Mouse (Mus musculus): ENCODE results near the gene Zbtb25. TPM values are rescaled to one million over a fixed set of nuclear protein-coding genes. Genes with fewer than 3 reads are reported as not detected.

Zbtb25 gene
- polyA plus RNA-seq, 1 experiment: 7.2 TPM

DNA sequence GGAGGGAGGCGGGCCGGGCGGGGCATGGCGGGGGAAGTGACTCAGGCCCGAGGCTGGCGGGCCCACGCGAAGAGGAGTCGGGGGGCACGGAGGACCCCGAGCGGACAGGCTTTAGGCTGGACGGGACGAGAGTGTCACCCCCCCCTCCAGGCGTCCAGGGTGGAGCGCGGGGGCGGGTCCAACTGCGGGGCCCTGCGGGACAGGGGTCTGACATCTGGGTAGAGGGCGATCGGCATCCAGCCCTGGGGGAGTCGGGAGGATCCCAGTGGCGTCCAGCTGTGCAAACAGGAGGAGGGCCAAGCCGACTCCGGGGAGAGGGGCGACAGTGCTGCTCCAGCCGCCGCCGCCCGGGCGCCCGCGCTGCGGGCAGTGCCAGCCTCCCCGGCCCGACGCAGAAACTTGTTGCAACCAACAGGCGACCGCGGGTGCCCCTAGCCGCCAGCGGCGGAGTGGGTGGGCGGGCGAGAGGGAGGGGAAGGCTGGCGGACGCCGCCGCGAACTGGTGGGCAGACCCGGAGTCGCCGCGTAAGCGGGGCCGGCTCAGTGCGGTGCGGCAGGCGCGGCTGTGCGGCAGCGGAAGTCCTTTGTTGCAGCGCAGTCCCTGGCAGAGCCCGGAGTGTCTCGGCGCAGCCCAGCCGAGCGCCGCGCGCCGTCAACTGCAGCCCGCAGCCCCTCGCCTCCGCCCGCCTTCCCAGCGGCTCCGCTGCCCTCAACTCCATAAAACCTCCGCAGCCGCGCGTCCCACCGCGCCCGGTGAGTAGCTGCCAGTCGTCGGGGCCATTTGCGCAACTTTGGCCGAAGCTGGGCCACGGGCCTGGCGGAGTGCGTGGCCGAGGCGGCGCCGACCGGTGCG lies 802 bp upstream of the Zbtb25 start, which contains the start of gene Zbtb1:
Gene Zbtb1, plus strand, starts transcription at position 289 of the 853 bp plus-strand sequence.
- Histone ChIP-seq H3K4me3 (replicated peaks) (peak within 1 kb of the TSS; percentile 97), H3K9me3 (no peaks in the 10 kb centered on the region), H3K27me3 (replicated peaks) (no peaks in the 10 kb centered on the region), H3K36me3 (replicated peaks; ENCODE audit: low read length) (peaks cover 5% of the 10 kb centered on the region), H3K4me1 (peaks cover 69% of the 10 kb centered on the region)
- TF ChIP-seq FLI1 (IDR thresholded peaks at IDR 0.05; ENCODE audit: low read length) (no peak), GATA1 (IDR thresholded peaks at IDR 0.05; ENCODE audit: borderline replicate concordance, low read length) (no peak)

DNA sequence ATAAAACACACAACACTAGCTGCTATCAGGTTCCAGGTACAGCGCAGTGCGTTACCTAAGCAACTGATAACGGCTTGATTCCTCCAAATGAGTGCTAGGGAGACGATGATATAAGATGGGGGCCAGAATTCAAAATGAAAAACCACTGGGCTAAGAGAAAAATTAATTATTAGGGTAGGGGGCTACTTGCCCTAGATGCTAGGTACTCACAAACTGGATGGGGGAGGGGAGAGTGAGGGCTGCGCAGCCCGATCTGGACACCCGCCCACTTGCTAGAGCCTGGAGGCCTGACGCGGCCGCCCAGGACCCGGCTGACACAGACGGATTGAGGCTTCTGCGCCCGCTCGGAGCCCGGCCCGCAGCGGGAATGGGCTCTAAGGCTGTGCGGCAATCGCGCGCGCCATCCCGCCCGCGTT lies 604 bp downstream of the Zbtb25 start:
- Histone ChIP-seq H3K4me1 (peaks cover 66% of the 10 kb centered on the region), H3K4me3 (replicated peaks) (peak overlapping the region; percentile 97), H3K36me3 (replicated peaks; ENCODE audit: low read length) (peaks cover 6% of the 10 kb centered on the region)

DNA sequence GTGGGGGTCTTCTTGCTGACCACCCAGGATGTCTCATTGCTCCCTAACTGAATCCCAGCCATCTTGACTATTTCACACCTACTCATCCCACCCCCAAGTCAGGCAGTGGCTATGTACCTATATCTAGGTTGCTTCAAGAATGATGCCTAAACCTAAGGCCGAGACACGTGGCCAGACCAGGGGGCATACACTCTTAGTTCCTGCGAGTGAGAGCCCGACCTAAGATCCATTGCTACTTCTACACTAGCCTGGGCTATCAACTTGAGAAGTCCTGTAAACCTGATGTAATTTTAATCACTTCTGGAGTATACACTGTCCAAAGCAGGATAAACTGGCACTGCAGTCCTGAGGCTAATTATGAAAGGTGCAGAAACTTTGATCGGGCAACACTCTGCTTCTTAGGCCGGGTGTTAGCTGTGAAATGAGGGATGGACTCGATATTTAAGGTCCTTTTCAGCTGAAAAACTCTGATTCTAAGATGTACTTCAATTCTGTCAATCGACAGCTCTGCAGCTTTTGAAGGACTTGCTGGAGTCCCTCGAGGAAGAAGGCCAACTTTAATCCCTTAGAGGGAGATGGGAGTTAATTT lies 1.1 kb downstream of the Zbtb25 start:
- Histone ChIP-seq H3K27me3 (replicated peaks) (no peaks in the 10 kb centered on the region), H3K9me3 (no peaks in the 10 kb centered on the region), H3K4me1 (peaks cover 67% of the 10 kb centered on the region)

More for the DNA sequence above, 604 bp downstream of the Zbtb25 start:
- no peaks in the 10 kb centered on the region for H3K27me3 ChIP-seq (replicated peaks)
- no peaks in the 10 kb centered on the region for H3K9me3 ChIP-seq
- TF ChIP-seq FLI1 (IDR thresholded peaks at IDR 0.05; ENCODE audit: low read length): no peak
- no peak for TF ChIP-seq GATA1 (IDR thresholded peaks at IDR 0.05; ENCODE audit: borderline replicate concordance, low read length)

DNA sequence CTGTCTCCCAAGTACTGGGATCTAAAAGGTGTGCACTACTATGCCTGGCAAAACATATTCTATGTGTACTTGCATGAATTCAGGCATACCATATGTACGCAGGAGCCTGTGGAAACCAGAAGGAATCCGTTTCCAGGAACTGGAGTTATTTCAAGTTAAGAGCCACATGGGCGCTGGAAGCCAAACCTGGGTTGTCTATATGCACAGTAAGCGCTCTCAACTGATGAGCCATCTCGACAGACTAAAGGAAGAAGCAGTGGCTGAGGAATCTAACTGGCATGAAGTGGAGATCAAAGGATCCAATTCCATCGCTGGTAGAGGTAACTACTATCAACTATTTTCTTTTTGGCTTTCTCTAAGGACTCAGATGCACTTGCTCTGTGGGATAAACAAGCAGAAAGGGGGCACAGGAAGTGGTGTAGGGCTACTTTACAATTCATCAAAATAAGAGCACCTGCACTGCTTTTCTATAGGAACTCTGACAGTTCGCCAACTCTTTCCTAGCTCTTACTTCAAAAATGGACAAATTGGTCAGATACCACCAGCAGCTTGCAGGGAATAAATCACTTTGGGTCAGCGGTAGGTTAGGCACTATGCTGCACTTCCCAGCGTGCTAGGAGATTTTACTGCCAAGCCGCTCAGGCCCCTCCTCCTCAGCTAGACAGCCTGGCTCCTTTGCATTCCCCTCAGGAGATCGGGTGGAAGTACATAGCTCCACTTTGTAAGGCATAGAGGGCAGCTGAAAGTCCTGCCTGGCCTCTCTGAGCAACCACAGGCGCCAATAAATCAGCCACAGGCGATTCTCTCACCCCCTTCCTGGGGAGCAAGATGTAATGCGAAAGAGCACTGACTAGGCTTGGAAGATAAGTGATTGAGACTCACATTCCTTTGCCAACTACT lies 2.1 kb downstream of the Zbtb25 start:
- no peaks in the 10 kb centered on the region for H3K27me3 ChIP-seq (replicated peaks)
- H3K4me1 ChIP-seq: peaks cover 68% of the 10 kb centered on the region
- peak overlapping the region; percentile 97 for H3K4me3 ChIP-seq (replicated peaks)
- H3K36me3 ChIP-seq (replicated peaks; ENCODE audit: low read length): peaks cover 6% of the 10 kb centered on the region
- TF ChIP-seq FLI1 (IDR thresholded peaks at IDR 0.05; ENCODE audit: low read length) (no peak), GATA1 (IDR thresholded peaks at IDR 0.05; ENCODE audit: borderline replicate concordance, low read length) (no peak)
- H3K9me3 ChIP-seq: no peaks in the 10 kb centered on the region

More for the DNA sequence above, 1.1 kb downstream of the Zbtb25 start:
- Histone ChIP-seq H3K36me3 (replicated peaks; ENCODE audit: low read length) (peaks cover 6% of the 10 kb centered on the region), H3K4me3 (replicated peaks) (peak overlapping the region; percentile 97)
- TF ChIP-seq FLI1 (IDR thresholded peaks at IDR 0.05; ENCODE audit: low read length) (no peak), GATA1 (IDR thresholded peaks at IDR 0.05; ENCODE audit: borderline replicate concordance, low read length) (no peak)

DNA sequence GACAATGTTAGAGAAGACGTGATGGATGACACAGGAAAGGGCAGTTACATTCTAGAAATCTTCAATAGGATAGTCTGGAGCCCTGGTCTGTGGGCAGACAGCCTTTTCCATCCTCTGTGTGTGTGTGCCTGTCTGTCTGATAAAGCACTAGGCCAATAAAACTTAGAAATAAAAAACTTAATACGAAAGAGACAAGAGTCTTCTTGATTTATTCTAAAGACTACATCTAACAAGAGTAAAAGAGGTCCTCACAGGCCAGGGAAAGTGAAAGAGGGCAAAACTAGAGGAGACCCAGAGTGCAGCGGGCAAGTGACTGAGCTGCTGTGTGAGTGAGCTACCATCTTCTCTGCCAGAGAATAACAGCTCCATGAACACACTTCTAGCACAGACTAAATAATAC lies 3.1 kb downstream of the Zbtb25 start:
- Histone ChIP-seq H3K36me3 (replicated peaks; ENCODE audit: low read length) (peaks cover 6% of the 10 kb centered on the region), H3K4me1 (peaks cover 73% of the 10 kb centered on the region), H3K27me3 (replicated peaks) (no peaks in the 10 kb centered on the region), H3K4me3 (replicated peaks) (peak overlapping the region; percentile 83), H3K9me3 (no peaks in the 10 kb centered on the region)
- no peak for TF ChIP-seq FLI1 (IDR thresholded peaks at IDR 0.05; ENCODE audit: low read length)
- TF ChIP-seq GATA1 (IDR thresholded peaks at IDR 0.05; ENCODE audit: borderline replicate concordance, low read length): no peak

DNA sequence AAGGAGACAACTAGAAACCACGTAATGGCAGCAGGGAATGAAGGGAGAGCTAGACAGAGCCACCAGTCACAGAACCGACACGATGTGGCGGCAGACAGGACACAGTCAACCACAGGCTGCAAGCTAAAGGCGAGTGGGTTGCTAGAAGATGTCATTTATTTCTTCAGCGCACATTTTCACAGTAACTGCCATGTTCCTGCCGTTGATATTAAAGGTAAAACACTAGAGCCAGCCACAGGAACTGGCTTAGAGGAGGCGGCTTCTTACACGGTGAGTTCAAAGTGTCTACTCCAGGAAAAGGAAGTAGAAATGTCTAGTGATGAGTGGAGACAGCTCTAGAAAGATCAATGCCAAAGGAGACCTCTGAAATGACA lies 7.1 kb downstream of the Zbtb25 start:
- peak overlapping the region; percentile 88 for H3K4me3 ChIP-seq (replicated peaks)
- TF ChIP-seq FLI1 (IDR thresholded peaks at IDR 0.05; ENCODE audit: low read length) (no peak), GATA1 (IDR thresholded peaks at IDR 0.05; ENCODE audit: borderline replicate concordance, low read length) (no peak)
- no peaks in the 10 kb centered on the region for H3K27me3 ChIP-seq (replicated peaks)
- H3K4me1 ChIP-seq: peaks cover 84% of the 10 kb centered on the region
- no peaks in the 10 kb centered on the region; the same call in 1 of the 2 replicates for H3K9me3 ChIP-seq
- peaks cover 16% of the 10 kb centered on the region for H3K36me3 ChIP-seq (replicated peaks; ENCODE audit: low read length)

DNA sequence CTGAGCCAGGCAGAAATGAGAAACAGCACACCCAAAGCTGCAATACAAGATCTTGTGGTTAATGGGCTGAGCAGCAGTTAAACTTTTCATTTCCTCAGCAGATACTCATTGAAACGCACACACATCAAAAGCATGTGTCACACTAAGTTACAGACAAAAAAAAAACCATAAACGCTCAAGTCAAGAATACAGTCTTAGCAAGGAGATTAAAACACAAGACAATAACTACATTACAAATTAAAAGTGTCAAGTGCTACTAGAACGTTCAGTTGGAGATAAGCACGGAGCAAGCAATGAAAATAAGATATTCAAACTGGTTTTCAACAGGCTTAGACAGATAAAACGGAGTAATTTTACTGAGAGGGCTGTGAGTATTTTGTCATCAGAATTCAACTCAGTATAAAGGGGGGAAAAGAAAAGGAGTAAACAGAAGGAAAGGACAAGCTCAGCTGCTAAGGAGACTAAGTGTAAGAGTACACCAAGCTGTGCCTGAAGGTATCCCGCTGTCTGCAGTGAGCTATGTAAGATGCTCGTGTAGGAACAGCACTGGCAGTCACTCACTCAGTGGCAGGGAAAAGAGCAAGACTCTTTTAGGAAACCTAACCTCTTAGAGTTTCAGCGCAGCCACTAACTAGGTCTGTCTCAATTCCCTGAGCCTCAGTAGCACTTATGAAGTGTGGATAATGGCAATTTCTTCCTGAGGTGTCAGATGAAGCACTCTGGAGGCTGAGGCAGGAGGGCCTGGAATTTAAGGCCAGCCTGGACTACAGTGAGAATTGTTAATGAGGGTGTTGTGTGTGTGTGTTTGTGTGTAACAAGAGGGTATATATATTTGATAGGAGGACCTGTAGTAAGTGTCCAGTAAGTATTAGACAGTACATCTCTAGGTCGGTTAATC lies 7.7 kb downstream of the Zbtb25 start:
- TF ChIP-seq GATA1 (IDR thresholded peaks at IDR 0.05; ENCODE audit: borderline replicate concordance, low read length): no peak
- no peak for TF ChIP-seq FLI1 (IDR thresholded peaks at IDR 0.05; ENCODE audit: low read length)
- peaks cover 82% of the 10 kb centered on the region for H3K4me1 ChIP-seq
- H3K9me3 ChIP-seq: no peaks in the 10 kb centered on the region; the same call in 1 of the 2 replicates
- H3K27me3 ChIP-seq (replicated peaks): no peaks in the 10 kb centered on the region
- H3K36me3 ChIP-seq (replicated peaks; ENCODE audit: low read length): peaks cover 21% of the 10 kb centered on the region
- peak overlapping the region; percentile 88 for H3K4me3 ChIP-seq (replicated peaks)

DNA sequence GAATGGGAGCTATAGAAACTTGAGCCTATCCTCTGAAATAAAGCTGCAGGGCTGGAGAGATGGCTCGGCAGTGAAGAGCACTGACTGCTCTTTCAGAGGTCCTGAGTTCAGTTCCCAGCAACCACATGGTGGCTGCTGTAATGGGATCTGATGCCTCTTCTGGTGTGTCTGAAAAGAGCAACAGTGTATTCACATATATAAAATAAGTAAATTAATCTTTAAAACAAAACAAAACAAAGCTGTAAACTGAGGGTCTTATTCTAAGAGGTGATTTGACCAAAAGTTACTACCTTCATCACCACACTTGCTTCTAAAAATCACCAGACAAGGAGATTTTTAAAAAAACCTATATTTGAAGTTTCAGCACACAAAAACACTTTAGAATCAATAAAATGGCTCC lies 8.5 kb downstream of the Zbtb25 start:
- Histone ChIP-seq H3K36me3 (replicated peaks; ENCODE audit: low read length) (peaks cover 24% of the 10 kb centered on the region), H3K4me1 (peaks cover 75% of the 10 kb centered on the region), H3K4me3 (replicated peaks) (no peak overlapping the region), H3K27me3 (replicated peaks) (no peaks in the 10 kb centered on the region), H3K9me3 (no peaks in the 10 kb centered on the region; the same call in 1 of the 2 replicates)
- TF ChIP-seq GATA1 (IDR thresholded peaks at IDR 0.05; ENCODE audit: borderline replicate concordance, low read length): no peak
- no peak for TF ChIP-seq FLI1 (IDR thresholded peaks at IDR 0.05; ENCODE audit: low read length)

All from megakaryocyte, embryonic 14.5 days (primary cell).